Mouse (Mus musculus) 3134 (cell line): Measurements from ENCODE around the gene Bnip3.

Source experiments
- DNase-seq: peaks from one replicate; pipeline ENCODE4 v3.0.0-alpha.2; 2011; ENCODE audit warnings: low spot score; ENCODE audit not compliant: insufficient read length; ENCODE audit errors: extremely low read depth

Bnip3 gene

GRCm38 (mm10) chr7:138845544-138846391, 63.6 kb downstream of the Bnip3 start, which contains the start of the genes Ppp2r2d and Mapk1ip1:
Ppp2r2d (plus strand) TSS chr7:138846079.
Mapk1ip1 (minus strand) TSS chr7:138846273.
- peak; percentile 96 for DNase-seq

DNA sequence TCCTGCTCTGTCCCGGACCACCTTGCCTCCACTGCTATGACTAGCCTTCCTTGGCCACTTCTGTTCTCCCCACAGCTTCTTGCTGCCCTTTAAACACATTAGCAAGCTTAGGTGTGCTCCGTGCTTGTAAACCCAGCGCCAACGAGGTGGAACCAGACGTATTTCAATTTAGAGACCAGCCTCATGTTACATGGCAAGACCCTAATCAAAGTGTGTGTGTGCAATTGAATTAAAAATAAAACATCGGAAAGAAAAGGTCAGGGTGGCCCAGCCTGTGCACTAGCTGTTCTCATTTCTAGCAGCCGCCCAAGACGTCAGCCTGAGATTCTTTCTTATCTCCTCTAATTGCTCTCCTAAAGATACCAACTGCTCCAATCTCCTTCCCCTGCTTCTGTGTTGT, 64.2 kb downstream of the Bnip3 start:
- DNase-seq: no peak

GRCm38 (mm10) chr7:138843421-138843820, 65.9 kb downstream of the Bnip3 start:
- DNase-seq: no peak

DNA sequence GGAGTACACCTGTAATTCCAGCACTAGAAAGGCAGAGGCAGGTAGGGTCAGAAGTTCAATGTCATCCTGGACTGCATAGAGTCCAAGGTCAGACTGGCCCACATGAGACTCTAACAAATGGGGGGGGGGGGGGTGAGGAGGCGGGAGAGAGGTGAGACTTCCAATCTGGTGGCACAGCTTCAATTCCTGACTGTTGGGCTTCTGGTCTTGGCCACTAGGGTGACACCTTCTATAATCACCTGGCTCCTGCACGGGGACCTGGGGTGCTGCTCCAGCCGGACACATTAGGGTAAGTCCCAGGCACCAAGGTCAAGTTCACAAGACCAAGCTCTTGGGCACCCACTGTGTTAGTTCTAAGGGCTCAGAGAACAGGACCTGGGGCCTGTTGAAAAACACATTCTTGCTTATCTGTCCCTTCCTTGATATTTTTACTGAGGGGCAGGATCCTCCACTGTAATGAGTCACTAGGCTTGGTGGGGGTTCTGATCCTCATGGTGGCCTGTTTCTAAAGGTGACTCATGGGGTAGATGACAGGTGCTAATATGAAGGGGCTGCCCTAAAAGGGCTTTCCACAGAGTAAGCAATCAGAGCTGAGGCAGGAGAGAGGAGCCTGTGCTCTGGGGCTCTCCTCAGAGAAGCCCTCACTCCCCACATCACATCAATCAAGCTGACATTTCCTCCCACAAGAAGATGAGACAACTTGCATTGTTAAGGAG, 67.7 kb downstream of the Bnip3 start:
- DNase-seq: no peak
